Mouse (Mus musculus) spleen, adult 2 months (tissue): Measurements from ENCODE around the gene Trim47. TPM values are rescaled to one million over a fixed set of nuclear protein-coding genes. Genes with fewer than 3 reads are reported as not detected.
"Not testable (repeated sequence)": the region's sequence is repeated elsewhere in the genome, so short reads cannot be mapped to it uniquely, and the experiment has no call there.

Source experiments
- DNase-seq, 2 experiments: peaks; one replicate each; pipeline versions ENCODE4 v3.0.0 to v3.0.0-alpha.2; 2012 to 2021; ENCODE audit warnings: low spot score in 2 of 2, low read depth in 1 of 2
- H3K27ac ChIP-seq: fragments of 200-500 bp; 2 replicates; pipeline ENCODE4 v1.5.1; 2012; ENCODE audit warnings: low read length, inconsistent platforms; ENCODE audit not compliant: insufficient read depth
- H3K27me3 ChIP-seq: fragments of 200-500 bp; 2 replicates; pipeline ENCODE4 v1.6.1; 2012; ENCODE audit warnings: mild to moderate bottlenecking, moderate library complexity, low read length, inconsistent platforms; ENCODE audit not compliant: control insufficient read depth, insufficient read depth
- H3K36me3 ChIP-seq: fragments of 200-500 bp; 2 replicates; pipeline ENCODE4 v1.6.1; 2012; ENCODE audit warnings: mild to moderate bottlenecking, low read length, inconsistent platforms; ENCODE audit not compliant: control insufficient read depth, insufficient read depth
- H3K4me1 ChIP-seq: fragments of 200-500 bp; 2 replicates; pipeline ENCODE4 v1.6.1; 2011; ENCODE audit warnings: inconsistent platforms; ENCODE audit not compliant: control insufficient read depth, insufficient read depth, insufficient read length
- H3K4me3 ChIP-seq: fragments of 200-500 bp; 2 replicates; pipeline ENCODE4 v1.5.1; 2011; ENCODE audit warnings: mild to moderate bottlenecking, inconsistent platforms; ENCODE audit not compliant: insufficient read depth, insufficient read length; ENCODE audit errors: extremely low read depth
- CTCF ChIP-seq: fragments of 200-500 bp; IDR thresholded peaks from 2 replicates; pipeline ENCODE4 v1.5.1; 2011; ENCODE audit warnings: mild to moderate bottlenecking, inconsistent platforms; ENCODE audit not compliant: insufficient read depth, insufficient read length, insufficient replicate concordance; ENCODE audit errors: extremely low read depth
- POLR2A ChIP-seq: fragments of 200-500 bp; IDR thresholded peaks from 2 replicates; pipeline ENCODE4 v1.6.1; 2011; ENCODE audit warnings: low read depth, low read length, inconsistent platforms
- WGBS: fragments of 180-500 bp; shearing (Covaris S2); methylation state at CpG from one replicate; pipeline ENCODE4 v1.1.7; 2018; 5-methylcytosine and 5-hydroxymethylcytosine counted together
- polyA plus RNA-seq: library from polyadenylated mRNA; depleted of rRNA; stranded (reverse); fragments of >200 nt; gene quantifications from 2 replicates; pipeline ENCODE4 v1.2.3, GENCODE M21; 2012

The Trim47 gene
- polyA plus RNA-seq, 1 experiment = 19.4 TPM

DNA sequence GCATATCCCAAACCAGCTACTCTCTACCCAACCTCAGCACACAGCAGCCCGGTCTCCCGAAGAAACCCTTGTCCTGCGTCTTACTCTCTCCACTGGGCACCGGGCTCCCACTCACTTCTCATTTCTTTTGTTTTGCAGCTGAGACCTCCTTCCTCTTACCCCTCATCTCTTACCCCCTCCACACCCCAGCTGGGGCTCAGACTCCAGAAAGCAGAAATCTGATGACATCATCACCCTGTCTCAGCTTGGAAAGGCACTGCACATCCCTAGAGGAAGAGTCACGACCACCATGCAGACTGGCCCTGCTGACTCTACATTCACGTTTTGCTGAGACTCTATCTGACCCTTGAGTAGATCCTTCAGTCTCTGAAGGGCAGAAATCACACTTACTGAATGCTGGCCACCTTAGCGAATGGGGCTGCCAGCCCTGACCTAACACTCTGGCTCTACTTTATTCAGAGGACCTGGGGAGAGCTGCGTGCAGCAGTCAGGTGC lies 3.0 kb upstream of the Trim47 start:
- Histone ChIP-seq H3K4me3 (peak overlapping the region; percentile 67), H3K27ac (peak overlapping the region; percentile 94), H3K36me3 (peaks cover 28% of the 10 kb centered on the region), H3K4me1 (peaks cover 7% of the 10 kb centered on the region; the same call in 1 of the 2 replicates), H3K27me3 (no peaks in the 10 kb centered on the region)
- TF ChIP-seq CTCF (no peak), POLR2A (no peak)
- WGBS = 5% methylated on average over 8 of the region's 8 CpGs
- DNase-seq = no peak

DNA sequence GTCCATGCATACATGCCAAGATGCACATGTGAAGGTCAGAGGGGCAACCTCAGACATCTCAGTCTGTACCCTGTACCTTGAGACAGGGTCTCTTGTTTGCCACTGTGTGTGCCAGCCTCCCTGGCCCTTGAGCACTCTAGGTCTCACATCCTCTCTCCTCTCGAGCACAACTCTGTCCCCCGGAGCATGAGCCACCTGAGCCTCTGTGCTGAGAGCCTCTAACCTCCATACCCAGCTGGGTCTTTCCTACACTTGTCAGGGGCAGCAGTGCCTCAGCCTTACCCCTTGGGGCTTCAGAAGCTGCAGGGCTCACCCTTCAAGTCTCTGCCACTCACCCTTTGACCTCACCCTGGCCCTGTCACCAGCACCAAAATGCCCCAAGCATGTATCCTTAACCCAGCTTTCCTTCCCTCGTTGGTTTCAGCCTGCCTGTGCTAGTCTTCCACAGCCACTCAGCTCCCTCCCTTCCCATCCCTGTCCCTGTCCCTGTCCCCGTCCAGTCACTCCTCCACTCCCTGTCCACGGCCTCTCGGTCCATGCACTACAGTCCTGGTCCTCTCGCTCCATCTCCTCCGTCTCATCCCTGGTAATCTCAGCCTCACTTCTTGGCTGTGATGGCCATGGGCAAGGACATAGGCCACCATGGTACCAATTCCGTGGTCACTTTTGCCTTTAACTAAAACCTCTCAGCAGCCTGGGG lies 2.2 kb upstream of the Trim47 start:
- WGBS = 69% methylated on average over 9 of the region's 9 CpGs
- no peak for DNase-seq
- Histone ChIP-seq H3K27me3 (no peaks in the 10 kb centered on the region), H3K36me3 (peaks cover 32% of the 10 kb centered on the region), H3K27ac (0 out of 2 replicates have a peak overlapping the region, but pooled peaks have one; percentile 4), H3K4me3 (no peak overlapping the region; the same call in 1 of the 2 replicates), H3K4me1 (peaks cover 7% of the 10 kb centered on the region; the same call in 1 of the 2 replicates)
- TF ChIP-seq POLR2A (no peak), CTCF (no peak)

DNA sequence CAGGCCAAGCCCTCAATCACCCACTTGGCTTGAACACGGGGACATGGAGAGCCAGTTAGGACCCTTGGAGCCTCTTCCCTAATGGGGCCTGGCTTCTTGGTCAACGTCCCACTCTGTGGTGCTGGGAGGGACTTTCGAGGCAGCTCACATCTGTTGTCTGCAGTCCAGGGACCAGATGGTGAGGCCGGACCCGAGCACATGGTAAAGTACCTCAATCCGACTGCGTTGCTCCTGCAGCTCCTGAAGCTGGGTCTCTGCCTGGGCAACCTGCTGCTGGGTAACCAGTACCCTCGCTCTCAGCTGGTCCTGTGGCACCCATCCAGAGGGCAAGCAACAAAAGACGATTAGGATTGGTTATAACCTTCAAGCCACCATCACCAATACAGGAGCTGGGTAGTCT lies 976 bp upstream of the Trim47 start:
- DNase-seq = no peak
- Histone ChIP-seq H3K36me3 (peaks cover 43% of the 10 kb centered on the region), H3K27ac (no peak overlapping the region), H3K4me1 (peaks cover 7% of the 10 kb centered on the region; the same call in 1 of the 2 replicates), H3K4me3 (no peak overlapping the region), H3K27me3 (no peaks in the 10 kb centered on the region)
- no peak for TF ChIP-seq CTCF
- no peak for TF ChIP-seq POLR2A
- 85% methylated on average over 9 of the region's 9 CpGs for WGBS

DNA sequence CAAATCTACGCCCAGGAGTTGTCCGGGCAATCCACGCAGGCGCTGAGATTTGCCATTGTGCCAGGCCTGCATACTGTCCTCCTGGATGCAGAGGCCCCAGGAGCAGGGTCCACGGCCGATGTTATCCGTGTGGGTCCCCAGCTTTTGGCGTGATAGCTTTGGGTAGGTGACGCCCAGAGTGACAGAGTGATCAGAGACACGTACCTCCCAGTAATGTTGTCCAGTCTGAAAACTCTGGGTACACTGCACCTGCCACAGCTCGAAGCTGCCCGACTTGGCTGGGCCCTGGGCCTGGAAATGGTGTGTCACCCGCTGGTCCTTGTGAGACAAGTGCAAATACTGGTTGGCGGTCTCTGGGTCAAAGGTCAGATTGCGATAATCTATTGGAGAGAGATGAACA lies 749 bp downstream of the Trim47 start:
- peaks cover 49% of the 10 kb centered on the region for H3K36me3 ChIP-seq
- no peak overlapping the region for H3K27ac ChIP-seq
- no peaks in the 10 kb centered on the region for H3K27me3 ChIP-seq
- H3K4me1 ChIP-seq = peaks cover 7% of the 10 kb centered on the region; the same call in 1 of the 2 replicates
- no peak overlapping the region for H3K4me3 ChIP-seq
- TF ChIP-seq POLR2A (no peak), CTCF (no peak)
- WGBS = 97% methylated on average over 15 of the region's 15 CpGs
- DNase-seq = no peak

DNA sequence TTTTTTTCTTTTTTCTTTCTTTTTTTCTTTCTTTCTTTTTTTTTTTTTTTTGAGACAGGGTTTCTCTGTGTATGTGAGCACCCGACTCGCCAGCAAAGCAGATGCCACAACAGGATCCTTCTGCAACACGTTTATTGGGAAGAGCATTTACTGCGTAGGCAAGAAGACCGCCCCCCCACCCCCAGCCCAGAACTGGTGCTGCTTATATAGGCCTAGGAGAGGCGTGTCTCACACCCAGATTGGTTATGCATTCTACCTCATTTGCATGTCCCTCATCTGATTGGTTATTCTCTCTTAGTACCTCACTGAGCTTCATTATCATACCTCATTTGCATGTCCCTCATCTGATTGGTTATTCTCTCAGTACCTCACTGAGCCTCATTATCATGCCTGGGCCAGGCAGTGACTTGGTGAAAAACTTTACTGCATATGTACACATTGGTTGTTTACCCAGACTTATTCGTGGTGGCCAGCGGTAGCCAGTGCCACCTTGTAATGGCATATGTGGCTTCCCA lies 5.2 kb downstream of the Trim47 start:
- H3K4me1 ChIP-seq, H3K27ac ChIP-seq, H3K4me3 ChIP-seq, H3K27me3 ChIP-seq, DNase-seq: not testable (repeated sequence)
- WGBS = 91% methylated on average over 8 of the region's 8 CpGs
- peaks cover 40% of the 10 kb centered on the region for H3K36me3 ChIP-seq

DNA sequence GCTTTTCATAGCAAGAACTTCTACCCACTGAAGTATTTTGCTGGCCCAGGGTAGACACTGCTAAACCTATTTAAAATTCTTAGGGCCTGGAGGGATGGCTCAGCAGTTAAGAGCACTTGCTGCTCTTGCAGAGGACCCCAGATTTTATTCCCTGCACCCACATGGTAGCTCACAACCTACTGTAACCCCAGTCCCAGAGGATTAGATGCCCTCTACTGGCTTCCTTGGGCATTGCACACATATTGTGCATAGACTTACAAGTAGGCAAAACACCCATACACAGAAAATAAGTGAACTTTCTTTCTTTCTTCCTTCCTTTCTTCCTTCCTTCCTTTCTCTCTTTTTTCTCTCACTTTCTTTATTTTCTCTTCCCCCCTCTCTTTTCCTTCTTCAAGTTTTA lies 9.2 kb downstream of the Trim47 start:
- no peak for DNase-seq
- Histone ChIP-seq H3K27ac (no peak overlapping the region), H3K36me3 (peaks cover 12% of the 10 kb centered on the region), H3K4me3 (no peak overlapping the region), H3K4me1 (no peaks in the 10 kb centered on the region), H3K27me3 (no peaks in the 10 kb centered on the region)
- TF ChIP-seq POLR2A = no peak
- no peak for TF ChIP-seq CTCF

DNA sequence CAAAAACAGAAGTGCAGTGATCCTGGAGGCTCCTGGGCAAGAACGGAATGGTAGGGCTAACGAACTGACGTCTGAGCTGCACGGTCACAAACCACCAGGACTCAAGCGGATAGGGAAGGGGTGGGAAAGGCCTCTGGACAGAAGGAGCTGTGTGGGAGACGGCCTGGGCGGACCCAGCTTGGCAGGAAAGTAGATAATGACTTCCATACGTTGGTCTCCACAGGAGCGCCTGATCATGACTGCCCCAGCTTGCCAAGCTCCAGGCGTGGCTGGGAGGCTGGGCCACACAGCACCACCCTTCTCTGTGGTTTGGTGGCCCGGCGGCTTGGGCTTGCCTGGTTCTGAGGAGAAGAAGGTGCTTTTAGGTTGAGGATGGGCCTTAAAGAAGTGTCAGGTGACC lies 9.8 kb downstream of the Trim47 start:
- Histone ChIP-seq H3K4me3 (no peak overlapping the region), H3K36me3 (peaks cover 7% of the 10 kb centered on the region), H3K4me1 (no peaks in the 10 kb centered on the region), H3K27ac (no peak overlapping the region), H3K27me3 (no peaks in the 10 kb centered on the region)
- no peak for DNase-seq
- no peak for TF ChIP-seq POLR2A
- no peak for TF ChIP-seq CTCF
- 84% methylated on average over 12 of the region's 12 CpGs for WGBS
